Mouse (Mus musculus): Measurements from ENCODE around the gene Hamp2. TPM values are rescaled to one million over a fixed set of nuclear protein-coding genes. Genes with fewer than 3 reads are reported as not detected.

The Hamp2 gene
- polyA plus RNA-seq, 1 experiment: 2.2 TPM

DNA sequence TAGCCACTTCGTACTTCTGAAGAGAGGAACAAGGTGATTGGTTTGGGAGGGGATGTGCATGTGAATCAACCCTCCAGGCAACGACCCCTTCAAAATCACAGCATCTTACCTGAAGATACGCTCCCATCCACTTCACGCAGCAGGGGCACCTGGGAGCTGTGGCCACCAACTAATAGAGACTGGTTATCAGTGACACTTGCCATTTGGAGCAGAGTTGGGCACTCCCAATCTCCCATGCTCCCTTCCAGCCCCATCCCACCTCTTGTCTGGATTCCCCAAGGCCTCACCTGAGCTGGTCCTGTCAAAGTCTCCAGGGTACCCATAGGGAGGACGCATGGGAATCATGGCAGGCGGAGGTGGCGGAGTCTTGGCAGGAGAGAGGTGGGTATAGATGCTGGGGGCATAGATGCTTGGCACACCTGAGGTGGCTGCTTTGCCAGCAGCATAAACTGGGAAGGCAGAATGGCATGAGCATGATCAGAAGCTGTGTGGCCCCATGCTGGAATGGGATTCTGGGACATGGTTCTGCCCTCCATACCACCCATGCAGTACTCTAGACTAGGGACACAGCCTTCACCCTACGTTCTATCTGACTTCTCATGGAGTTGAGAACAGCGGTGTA, 34.5 kb upstream of the Hamp2 start:
- H3K4me3 ChIP-seq (ENCODE audit: control insufficient read depth, insufficient read depth, low read length): no peak overlapping the region
- TF ChIP-seq POLR2A (IDR thresholded peaks at IDR 0.05; ENCODE audit: control insufficient read depth, extremely low read depth, insufficient read depth, low read length, poor library complexity): no peak
- no peak for TF ChIP-seq CTCF (IDR thresholded peaks at IDR 0.05; ENCODE audit: borderline replicate concordance, control insufficient read depth, extremely low read depth, insufficient read depth, low read length, poor library complexity)
- H3K27ac ChIP-seq (ENCODE audit: control insufficient read depth, insufficient read depth, low read length): no peak overlapping the region
- DNase-seq: no peak
- H3K4me1 ChIP-seq (replicated peaks; ENCODE audit: control insufficient read depth, insufficient read depth, low read length): peaks cover 12% of the 10 kb centered on the region
- 96% methylated on average over 9 of the region's 9 CpGs for WGBS
- no peaks in the 10 kb centered on the region for H3K27me3 ChIP-seq (ENCODE audit: control insufficient read depth, insufficient read depth, low read length)
- peaks cover 11% of the 10 kb centered on the region for H3K36me3 ChIP-seq (ENCODE audit: control insufficient read depth, insufficient read depth, low read length)

DNA sequence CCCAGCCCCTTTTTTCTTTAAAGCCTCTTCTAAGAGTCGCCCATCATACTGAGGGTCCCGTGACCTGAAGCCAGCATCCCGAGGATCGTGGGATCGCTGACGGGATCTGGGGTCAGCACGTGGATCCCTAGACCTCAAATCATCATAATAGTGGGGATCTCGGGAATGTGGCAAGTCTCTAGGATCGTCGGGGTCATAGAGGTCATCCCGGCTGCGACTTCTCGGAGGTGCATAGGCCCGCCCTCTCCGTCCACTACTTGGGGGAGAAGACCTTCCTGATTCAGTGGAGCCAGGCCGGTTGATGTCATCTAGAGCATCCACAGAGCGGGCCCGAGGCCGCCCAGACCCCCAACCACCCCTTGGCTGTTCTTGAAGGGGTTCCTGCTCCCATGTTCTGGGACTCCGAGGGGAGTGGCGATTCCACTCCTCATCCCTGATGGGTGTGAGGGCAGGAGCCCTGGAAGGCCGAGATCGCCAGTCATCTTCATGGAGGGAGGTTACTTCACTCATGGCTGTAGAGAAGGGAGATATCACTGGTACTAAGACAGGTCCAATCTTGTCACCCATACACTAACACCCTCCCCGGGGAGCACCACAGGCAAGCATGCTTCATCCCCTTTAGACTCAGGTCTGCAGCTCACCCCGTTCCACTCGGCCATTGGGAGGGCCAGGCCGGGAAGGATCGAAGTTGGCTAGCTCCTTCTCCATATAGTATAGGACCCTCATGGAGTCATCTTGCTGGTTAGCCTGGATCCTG, 33.8 kb upstream of the Hamp2 start:
- Histone ChIP-seq H3K27ac (ENCODE audit: control insufficient read depth, insufficient read depth, low read length) (no peak overlapping the region), H3K4me3 (ENCODE audit: control insufficient read depth, insufficient read depth, low read length) (peak overlapping the region; percentile 70), H3K36me3 (ENCODE audit: control insufficient read depth, insufficient read depth, low read length) (peaks cover 18% of the 10 kb centered on the region), H3K27me3 (ENCODE audit: control insufficient read depth, insufficient read depth, low read length) (no peaks in the 10 kb centered on the region), H3K4me1 (replicated peaks; ENCODE audit: control insufficient read depth, insufficient read depth, low read length) (peaks cover 12% of the 10 kb centered on the region)
- TF ChIP-seq POLR2A (IDR thresholded peaks at IDR 0.05; ENCODE audit: control insufficient read depth, extremely low read depth, insufficient read depth, low read length, poor library complexity): no peak
- no peak for TF ChIP-seq CTCF (IDR thresholded peaks at IDR 0.05; ENCODE audit: borderline replicate concordance, control insufficient read depth, extremely low read depth, insufficient read depth, low read length, poor library complexity)
- WGBS: 89% methylated on average over 28 of the region's 28 CpGs
- DNase-seq: peak; percentile 27

DNA sequence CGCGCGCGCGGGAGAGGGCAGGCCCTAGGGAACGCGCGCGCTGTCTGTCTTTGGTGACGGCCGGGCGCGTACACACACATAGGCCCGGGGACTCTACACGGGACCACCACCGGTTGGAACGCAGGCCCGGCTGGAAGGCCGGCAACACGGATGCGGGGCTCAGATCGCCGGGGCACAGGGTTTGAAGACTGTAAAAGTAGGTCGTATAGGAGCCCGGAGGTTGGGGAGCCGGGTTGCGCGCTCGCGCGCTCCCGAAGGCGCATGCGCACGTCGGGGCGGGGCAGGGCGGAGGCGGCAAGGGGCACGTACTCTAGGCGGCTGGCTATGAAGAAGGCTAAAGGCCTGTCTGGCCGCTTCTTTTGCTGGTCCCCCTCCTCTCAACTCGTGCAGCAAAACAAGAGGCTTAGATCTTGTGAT, 32.9 kb upstream of the Hamp2 start:
- peaks cover 12% of the 10 kb centered on the region for H3K4me1 ChIP-seq (replicated peaks; ENCODE audit: control insufficient read depth, insufficient read depth, low read length)
- H3K36me3 ChIP-seq (ENCODE audit: control insufficient read depth, insufficient read depth, low read length): peaks cover 26% of the 10 kb centered on the region
- WGBS: under 1% methylated on average over 43 of the region's 43 CpGs
- no peaks in the 10 kb centered on the region for H3K27me3 ChIP-seq (ENCODE audit: control insufficient read depth, insufficient read depth, low read length)
- TF ChIP-seq CTCF (IDR thresholded peaks at IDR 0.05; ENCODE audit: borderline replicate concordance, control insufficient read depth, extremely low read depth, insufficient read depth, low read length, poor library complexity): no peak
- peak; percentile 45; the same call in 1 of the 2 replicates for TF ChIP-seq POLR2A (IDR thresholded peaks at IDR 0.05; ENCODE audit: control insufficient read depth, extremely low read depth, insufficient read depth, low read length, poor library complexity)
- DNase-seq: peak; percentile 92
- H3K27ac ChIP-seq (ENCODE audit: control insufficient read depth, insufficient read depth, low read length): peak overlapping the region; percentile 60
- peak overlapping the region; percentile 70 for H3K4me3 ChIP-seq (ENCODE audit: control insufficient read depth, insufficient read depth, low read length)

DNA sequence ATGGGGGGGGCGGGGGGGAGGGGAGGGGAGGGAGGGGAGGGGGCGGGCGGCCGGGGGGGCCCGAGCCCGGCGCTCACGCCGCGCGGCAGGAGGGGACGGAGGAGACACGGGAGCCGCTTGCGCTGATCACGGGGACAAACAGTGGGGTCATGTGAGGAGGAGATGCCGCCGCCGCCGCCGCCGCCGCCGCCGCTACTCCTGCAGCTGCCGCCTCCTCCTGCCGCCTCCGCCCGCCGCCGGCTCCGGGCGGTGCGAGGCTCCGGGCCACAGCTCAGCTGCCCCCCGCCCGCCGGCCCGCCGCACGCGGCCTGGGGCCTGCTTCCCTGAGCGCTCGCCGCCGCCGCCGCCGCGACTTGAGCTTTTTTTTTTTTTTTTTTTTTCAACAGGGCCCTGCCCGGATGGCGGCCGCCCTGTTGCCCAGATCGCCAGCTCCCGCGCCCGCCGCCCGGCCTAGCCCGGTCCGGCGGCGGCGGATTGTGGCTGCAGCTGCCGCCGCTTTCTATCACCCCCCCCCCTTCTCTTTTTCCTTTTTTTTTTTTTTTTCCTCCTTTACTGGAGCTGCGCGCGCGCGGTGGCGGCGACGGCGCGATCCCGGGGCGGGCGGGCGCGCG, 32.4 kb upstream of the Hamp2 start, which contains the start of gene Usf2:
TSS of gene Usf2 (minus strand) at position 48 of the 611 bp plus-strand sequence.
- Histone ChIP-seq H3K27ac (ENCODE audit: control insufficient read depth, insufficient read depth, low read length) (peak within 1 kb of the TSS; percentile 60), H3K36me3 (ENCODE audit: control insufficient read depth, insufficient read depth, low read length) (peaks cover 31% of the 10 kb centered on the region), H3K27me3 (ENCODE audit: control insufficient read depth, insufficient read depth, low read length) (no peaks in the 10 kb centered on the region), H3K4me3 (ENCODE audit: control insufficient read depth, insufficient read depth, low read length) (peak within 1 kb of the TSS; percentile 70), H3K4me1 (replicated peaks; ENCODE audit: control insufficient read depth, insufficient read depth, low read length) (peaks cover 12% of the 10 kb centered on the region)
- peak; percentile 64 for DNase-seq
- TF ChIP-seq POLR2A (IDR thresholded peaks at IDR 0.05; ENCODE audit: control insufficient read depth, extremely low read depth, insufficient read depth, low read length, poor library complexity) (no peak; the same call in none of the 2 replicates), CTCF (IDR thresholded peaks at IDR 0.05; ENCODE audit: borderline replicate concordance, control insufficient read depth, extremely low read depth, insufficient read depth, low read length, poor library complexity) (no peak)
- 9% methylated on average over 63 of the region's 82 CpGs for WGBS

DNA sequence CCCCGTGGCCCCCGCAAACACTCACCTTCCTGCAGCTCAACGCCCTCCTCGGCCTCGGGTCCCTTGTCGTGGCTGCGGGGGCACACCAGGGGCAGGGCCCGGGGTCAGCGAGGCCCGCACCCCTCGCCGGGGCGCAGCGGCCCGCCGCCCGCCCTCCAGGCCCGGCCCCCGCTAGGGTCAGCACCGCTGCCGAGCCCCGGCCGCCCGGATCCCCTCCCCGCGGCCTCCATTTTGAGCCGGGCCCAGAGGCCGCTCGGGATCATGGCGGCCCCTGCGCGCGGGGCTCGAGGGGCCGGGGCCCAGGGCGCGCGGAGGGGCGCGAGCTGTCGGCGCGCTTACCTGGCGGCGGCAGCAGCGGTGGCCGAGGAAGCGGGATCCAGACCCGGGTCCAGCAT, 31.9 kb upstream of the Hamp2 start:
- peak overlapping the region; percentile 37; the same call in 1 of the 2 replicates for H3K27ac ChIP-seq (ENCODE audit: control insufficient read depth, insufficient read depth, low read length)
- DNase-seq: no peak
- peaks cover 36% of the 10 kb centered on the region for H3K36me3 ChIP-seq (ENCODE audit: control insufficient read depth, insufficient read depth, low read length)
- no peak for TF ChIP-seq POLR2A (IDR thresholded peaks at IDR 0.05; ENCODE audit: control insufficient read depth, extremely low read depth, insufficient read depth, low read length, poor library complexity)
- TF ChIP-seq CTCF (IDR thresholded peaks at IDR 0.05; ENCODE audit: borderline replicate concordance, control insufficient read depth, extremely low read depth, insufficient read depth, low read length, poor library complexity): no peak
- peaks cover 12% of the 10 kb centered on the region for H3K4me1 ChIP-seq (replicated peaks; ENCODE audit: control insufficient read depth, insufficient read depth, low read length)
- H3K4me3 ChIP-seq (ENCODE audit: control insufficient read depth, insufficient read depth, low read length): peak overlapping the region; percentile 70
- 2% methylated on average over 40 of the region's 49 CpGs for WGBS
- H3K27me3 ChIP-seq (ENCODE audit: control insufficient read depth, insufficient read depth, low read length): no peaks in the 10 kb centered on the region
